Mouse (Mus musculus): ENCODE measurements around the gene Cacna1g. TPM values are rescaled to one million over a fixed set of nuclear protein-coding genes. Genes with fewer than 3 reads are reported as not detected.

The Cacna1g gene
- polyA plus RNA-seq, 2 experiments from 2014 or later: not detected

DNA sequence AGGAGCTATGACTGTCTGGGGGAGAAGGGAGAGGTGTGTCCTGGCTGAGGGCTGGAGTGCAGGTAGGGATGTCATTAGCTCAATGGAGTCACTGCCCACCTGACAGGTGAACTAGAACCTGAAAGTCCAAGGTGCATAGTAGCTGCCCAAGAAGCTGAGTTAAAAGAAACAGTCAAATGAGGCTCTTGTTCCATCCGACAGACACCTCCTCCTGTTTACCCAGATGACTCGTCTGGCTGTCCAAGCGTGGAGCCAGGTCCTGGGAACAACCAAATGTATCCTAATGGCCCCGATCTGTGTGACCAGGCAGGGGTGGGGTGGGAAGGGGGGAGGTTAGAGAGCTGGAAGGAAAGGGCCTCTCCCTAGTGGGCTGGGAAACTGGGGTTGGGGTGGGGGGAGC lies 28.7 kb downstream of the Cacna1g start:
- ATAC-seq: no peak

DNA sequence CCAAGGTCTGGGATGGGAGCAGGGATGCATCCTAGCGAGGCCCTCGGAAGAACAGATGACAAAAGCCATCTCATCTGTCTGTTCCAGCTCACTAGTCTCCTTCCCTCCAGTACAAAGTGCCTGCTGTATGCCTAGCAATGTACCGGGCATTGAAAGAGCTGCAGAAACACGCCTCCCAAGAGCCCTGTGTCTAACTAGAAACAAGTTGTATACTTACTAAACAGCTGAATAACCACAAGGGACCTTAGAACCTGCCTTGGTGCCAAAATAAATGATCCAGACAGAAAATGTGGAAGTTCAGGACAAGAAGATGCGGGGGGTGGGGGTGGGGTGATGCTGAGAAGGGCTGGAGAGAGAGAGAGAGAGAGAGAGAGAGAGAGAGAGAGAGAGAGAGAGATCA lies 29.2 kb downstream of the Cacna1g start:
- ATAC-seq: no peak

DNA sequence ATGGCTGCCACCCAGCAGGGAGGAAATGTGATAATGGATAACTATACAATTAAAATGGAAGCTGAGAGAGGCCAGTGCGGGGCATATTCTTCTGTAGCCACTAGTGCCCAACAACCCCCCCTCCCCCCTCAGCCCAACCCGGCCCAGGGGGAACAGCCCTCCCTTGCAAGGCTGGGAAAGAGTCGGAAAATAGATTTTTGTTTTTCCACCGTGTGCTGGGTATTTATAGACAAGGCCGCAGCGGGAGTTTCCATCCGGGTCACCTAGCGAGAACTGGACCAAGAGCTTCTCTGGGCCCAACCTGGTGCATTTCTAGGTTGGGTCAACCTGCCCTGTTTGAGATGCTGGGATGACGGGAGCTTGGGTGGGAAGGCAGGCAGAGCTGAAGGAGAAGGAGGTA lies 32.2 kb downstream of the Cacna1g start:
- no peak for ATAC-seq

- no peak for ATAC-seq
Observed at GRCm38 (mm10) chr11:94441122-94441521, 32.9 kb downstream of the Cacna1g start.

DNA sequence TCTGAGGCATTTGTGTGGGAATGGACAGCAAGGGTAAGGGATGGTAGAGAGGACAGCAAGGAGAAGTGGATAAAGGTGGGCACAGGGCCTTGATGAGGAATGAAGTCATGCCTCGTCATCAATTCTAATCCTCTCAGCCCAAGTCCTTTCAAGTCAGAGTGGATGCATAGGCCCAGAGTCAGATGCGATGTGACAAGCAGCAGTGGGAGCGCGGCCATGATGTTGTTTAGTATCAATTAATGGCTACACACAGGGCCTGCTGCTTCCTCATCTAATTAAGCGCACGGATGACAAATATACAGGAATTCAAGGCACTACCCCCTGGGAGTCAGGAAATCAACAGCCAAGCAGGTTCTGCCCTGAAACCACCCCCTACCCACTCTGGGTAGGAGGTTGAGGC lies 33.6 kb downstream of the Cacna1g start:
- ATAC-seq: no peak

DNA sequence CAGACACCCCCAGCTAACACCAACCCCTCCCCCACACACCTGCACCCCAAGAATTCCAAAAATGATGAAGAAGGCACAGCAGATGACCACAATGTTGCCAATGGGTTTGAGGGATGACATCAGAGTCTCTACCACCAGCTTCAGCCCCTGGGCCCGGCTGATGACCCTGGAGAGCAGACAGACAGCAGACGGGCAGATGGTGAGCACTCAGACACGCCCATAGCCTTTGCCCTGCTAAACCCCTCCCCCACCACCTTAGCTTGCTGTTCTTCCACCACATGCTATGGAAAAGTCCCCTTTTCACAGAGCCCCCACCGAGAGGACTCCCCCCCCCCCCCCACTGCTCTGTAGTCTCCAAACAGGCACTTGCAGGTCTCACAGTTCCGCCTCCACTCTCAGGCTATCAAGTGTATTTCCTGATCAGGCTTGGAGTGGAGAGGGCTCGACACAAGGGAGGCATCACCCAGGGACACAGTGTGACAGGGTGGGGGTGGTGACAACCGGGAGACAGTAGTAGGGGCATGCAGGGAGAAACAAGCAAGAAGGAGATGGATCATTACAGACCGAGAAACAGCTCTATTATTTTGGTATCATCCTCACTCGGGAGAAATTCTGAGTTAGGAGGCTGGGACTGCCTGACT lies 44.9 kb downstream of the Cacna1g start:
- no peak for ATAC-seq

DNA sequence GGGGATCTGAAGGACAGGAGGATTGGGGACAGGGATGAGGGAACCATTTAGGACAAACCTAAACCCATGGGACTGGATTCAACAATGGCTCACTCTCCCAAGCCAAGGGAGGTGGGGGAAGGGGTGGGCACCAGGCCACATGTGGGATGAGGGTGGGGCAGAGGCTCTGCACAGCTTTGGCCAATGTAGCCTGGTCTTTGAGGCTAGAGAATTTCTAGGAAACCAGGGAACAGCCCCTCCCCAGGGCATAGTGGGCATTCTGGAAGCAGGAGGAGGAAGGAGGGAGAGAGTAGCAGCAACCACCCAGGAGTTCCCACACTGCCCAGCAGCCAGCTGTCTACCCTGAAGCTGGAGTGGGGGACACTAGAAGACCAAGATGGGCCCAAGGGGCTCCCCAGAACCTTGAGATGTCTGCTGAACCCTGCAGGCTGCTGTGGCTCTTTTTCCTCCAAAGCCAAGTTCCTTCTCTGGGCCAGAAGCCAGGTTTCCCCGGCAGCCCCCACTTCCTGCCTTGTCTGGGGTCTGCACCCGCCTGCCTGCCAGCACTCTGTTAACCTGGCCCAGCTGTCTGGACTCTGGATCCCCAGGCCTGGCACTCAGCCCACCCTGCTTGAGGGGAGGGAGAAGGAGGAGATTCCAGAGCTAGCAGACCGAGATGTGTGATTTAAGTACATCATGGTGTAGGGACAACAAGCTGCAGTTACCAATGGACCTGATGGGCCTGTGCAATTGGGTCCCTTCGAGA lies 45.7 kb downstream of the Cacna1g start:
- ATAC-seq: no peak

DNA sequence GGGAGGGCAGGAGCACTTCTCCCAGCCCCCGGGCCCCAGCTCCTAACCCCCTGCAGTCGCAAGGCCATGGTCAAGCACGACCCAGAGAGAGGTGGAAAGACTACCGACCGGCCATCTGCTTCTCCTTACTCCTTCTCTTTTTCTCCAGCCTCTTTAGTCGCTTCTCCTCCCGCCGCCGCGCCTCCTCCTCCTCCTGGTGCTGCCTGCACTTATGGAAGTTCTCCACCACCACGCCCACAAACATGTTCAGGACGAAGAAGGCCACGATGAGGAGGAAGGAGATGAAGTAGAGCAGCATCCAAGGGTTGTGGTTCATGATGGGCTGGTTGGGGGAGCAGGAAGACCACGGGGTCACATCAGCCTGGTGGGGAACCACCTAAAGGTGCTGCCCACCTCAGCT lies 48.3 kb downstream of the Cacna1g start:
- ATAC-seq: no peak

DNA sequence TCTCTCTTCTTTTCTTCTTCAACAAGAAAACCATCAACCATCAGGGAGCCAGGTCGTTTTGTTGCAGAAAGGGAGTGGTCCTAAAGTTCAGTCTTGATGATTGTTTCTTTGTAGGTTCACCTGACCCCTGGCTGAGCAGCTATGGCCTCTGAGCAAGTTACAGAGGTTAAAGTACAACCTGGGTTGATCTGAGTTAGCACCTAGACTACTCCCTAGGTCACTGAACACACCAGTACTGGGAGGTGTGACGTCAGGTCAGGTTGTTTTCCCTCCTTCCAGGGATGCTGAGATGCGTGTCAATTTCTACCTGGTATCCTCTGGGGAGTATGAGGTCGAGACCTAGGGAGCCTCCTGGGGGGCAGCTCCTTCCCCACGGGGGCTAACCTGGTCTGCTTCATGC lies 48.8 kb downstream of the Cacna1g start:
- ATAC-seq: no peak

DNA sequence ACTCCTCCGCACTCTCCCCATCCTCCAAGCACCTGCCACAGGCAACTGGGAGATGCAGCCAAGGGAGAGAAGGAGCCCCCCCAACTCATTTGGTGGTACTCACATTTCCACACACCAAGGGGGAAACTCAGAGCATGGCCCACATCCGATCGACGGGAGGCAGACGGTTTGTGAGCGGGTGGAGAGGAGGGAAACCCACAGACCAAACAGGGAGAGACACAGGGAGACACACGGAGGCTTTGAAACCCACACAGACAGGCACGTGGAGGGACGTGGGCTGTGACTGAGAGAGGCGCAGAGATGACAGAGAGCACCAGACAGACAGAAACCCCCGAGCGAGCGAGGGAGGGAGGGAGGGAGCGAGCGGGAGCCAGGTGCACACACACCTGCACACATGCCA lies 49.6 kb downstream of the Cacna1g start:
- no peak for ATAC-seq

GRCm38 (mm10) chr11:94423855-94424254 lies 50.1 kb downstream of the Cacna1g start:
- ATAC-seq: no peak

DNA sequence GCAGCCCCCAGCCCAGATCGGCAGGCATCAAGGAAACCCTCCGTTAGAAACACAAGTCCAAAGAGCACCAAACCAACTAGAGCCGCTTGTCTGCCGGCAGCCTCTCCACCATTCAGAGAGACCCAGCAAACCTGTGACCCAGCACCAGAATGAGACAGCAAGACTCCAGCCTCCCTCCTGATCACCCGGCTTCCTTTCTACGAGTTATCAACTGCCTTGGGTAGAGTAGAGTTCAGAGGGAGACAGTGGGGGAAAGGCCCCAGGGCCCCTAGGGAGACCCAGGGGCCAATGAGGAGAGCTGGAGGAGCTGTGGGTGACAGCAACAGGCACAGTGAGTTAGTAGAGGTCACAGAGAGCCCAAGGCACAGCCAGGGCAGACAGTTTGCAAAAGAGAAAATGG lies 53.0 kb downstream of the Cacna1g start:
- no peak for ATAC-seq

GRCm38 (mm10) chr11:94420325-94420724 lies 53.7 kb downstream of the Cacna1g start:
- no peak for ATAC-seq

GRCm38 (mm10) chr11:94419004-94419727 lies 54.8 kb downstream of the Cacna1g start:
- no peak for ATAC-seq

DNA sequence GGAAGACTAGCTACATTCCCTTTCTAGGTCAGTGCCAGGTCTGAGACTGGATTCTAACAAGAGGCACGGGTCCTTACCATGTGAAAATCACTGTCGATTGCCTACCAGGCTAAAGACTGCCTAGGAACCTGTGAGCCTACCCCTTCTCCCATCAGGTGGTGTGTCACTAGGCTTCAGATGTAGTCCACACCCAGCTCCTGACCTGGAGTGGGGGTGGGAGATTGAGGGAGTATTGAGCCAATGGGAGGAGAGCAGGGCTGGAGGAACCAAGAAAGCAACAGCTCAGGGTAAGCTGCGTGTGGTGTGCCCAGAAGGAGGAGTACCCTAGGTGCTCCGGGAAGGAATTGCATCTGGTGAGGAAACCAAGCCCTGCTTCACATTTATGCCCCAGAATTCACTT lies 60.0 kb downstream of the Cacna1g start:
- no peak for ATAC-seq

- ATAC-seq: no peak
Observed at GRCm38 (mm10) chr11:94413516-94413915, 60.5 kb downstream of the Cacna1g start.

GRCm38 (mm10) chr11:94412998-94413469 lies 61.0 kb downstream of the Cacna1g start:
- ATAC-seq: no peak

DNA sequence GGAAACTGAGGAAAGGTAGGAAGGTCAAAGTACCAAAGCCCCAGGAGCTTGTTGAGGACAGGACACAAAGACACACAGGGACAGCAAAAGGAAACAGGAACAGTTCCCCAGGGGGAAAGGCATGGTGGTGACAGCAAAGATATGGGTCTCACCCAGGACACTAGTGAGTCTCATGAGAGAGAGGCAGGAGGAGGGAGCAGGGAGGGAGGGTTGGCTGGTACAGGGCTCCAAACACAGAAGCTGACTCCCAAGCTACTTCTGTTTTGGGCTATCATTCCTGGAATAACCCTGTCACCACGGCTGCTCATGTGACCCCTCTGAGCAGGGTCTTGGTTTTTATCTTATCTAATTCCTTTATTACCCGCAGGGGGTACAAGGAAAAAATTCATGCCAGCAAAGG lies 61.4 kb downstream of the Cacna1g start:
- ATAC-seq: no peak

DNA sequence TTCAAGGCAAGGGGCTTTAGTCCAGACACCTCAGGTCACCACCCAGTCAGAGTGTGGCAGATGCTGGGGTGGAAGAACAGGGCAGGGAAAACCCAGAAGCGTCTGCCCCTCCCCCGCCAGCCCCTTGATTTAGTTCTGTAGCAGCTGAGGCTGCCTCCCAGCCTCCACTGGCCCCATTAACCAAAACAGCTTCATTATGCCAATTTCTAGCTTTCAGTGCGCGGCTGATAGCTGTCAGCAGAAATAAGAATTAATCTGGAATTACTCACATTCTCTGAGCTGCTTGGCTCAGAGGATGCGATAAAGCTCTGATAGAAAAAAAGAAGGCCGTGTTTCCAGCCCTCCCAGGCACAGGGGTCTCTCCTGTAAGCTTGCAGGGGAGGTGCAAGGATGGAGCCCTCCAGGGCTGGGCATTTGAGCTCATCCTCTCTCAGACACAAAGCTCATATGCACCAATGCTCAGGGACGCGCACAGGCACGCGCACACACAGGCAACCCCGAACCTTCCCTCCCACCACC lies 66.1 kb downstream of the Cacna1g start:
- ATAC-seq: no peak

DNA sequence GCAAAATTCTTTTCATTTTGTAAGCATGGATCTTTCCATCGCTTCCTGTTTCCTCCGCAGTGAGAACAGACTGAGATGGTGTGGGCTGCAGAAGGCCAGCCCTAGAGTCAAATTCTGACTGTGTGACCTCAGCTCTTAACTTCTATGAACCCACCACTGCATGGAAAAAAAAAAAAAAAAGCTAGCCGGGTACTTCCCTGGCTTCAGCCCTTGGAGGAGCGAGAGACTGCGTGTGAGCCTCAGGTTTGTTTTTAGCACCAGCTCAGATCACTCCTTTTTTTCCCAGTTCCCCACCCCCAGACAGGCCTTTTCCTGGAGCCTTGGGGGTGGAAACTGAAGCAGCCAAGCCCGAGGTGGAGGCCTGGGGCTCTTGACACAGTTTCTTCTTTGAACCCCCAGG lies 68.7 kb downstream of the Cacna1g start:
- ATAC-seq: no peak

DNA sequence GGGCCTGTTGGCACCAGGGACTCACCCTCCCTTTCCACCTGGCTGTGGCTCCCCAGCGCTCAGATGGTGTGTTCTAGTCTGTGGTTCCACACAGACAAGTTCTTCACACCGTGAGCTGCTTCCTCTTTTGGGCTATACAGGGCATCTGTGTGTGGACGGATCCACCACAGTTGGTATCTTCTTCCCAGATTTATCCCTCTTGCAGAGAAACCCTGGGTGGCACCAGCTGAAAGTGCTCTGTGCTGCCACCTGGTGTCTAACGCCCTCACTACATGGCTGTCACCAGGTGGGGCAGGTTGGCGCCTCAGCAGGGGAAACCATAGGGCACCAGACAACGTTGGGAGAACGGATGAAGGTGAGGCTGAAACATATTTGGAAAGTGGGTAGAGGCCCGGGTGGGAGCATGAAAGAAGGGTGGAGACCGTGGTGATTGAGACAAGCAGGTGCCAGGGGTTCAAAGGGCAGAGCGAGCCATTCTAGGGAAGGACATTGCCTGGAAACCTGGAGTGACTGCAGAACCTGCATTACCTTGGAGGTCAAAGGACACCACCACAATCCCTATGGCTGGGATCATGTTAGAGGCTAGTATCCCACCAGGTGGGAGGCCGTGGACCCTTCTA lies 69.2 kb downstream of the Cacna1g start:
- ATAC-seq: peak; percentile 63

GRCm38 (mm10) chr11:94404178-94404577 lies 69.8 kb downstream of the Cacna1g start:
- ATAC-seq: no peak

GRCm38 (mm10) chr11:94403757-94404156 lies 70.2 kb downstream of the Cacna1g start:
- no peak for ATAC-seq

Data from activated CD4-positive, CD25-positive, alpha-beta regulatory T cell, adult 4 months (primary cell).